Mouse (Mus musculus): ENCODE measurements around the gene Ccr10. TPM values are rescaled to one million over a fixed set of nuclear protein-coding genes. Genes with fewer than 3 reads are reported as not detected.
A peak's percentile ranks its signal among the peaks of the same experiment; 100 is the strongest.
"Not testable (repeated sequence)": the region's sequence is repeated elsewhere in the genome, so short reads cannot be mapped to it uniquely, and the experiment has no call there.

Ccr10 gene
- polyA plus RNA-seq, 1 experiment from 2014 or later: 0.20 TPM

- Histone ChIP-seq H3K36me3 (peaks cover 24% of the 10 kb centered on the region), H3K4me3 (no peak overlapping the region; the same call in 1 of the 2 replicates)
- 32% methylated on average over 14 of the region's 14 CpGs for WGBS
Observed at GRCm38 (mm10) chr11:101166357-101166756, 8.9 kb downstream of the Ccr10 start.

DNA sequence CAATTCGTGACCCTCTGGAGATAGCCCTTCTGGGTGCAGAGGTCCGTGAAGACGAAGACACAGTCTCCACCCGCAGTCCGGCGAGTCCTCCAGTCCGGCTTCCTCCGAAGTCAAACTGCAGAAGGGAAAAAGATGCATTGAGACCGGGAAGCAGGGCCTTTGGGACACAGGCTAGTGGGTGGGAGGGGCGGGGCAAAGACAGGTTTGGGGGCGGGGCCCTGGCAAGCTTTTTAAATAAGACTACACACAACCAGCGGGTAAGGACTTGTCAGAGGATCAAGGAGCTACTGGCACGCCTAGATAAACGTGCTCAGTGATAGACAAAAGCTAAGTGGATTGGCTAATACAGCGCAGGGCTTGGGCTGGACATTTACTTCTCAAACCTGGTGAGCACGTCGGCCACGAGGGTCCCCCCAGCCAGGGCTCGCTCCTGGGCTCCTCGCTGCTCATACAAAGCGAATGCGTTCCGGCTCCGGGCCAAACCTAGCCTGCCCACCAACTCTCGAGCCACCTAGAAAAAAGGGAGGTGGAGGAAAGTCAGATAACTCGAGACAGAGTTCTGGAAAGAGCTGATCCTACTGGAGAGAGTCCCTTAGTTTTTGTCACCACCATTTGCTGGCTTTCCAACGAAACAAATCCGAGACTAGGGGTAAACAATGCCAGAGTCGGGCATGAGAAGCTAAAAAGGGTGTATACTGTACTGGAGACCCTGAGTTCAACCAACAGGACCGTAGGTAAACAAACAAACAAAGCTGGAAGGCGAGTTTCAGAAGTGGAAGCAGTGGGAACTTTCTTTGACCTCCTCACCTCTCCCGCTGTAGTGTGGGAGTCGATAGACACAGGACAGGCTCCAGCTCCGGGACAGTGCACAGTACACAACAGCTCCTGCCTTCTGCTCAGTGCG is 10.3 kb downstream of the Ccr10 start:
- Histone ChIP-seq H3K4me1 (peaks cover 44% of the 10 kb centered on the region), H3K27ac (replicated peaks) (no peak overlapping the region), H3K36me3 (peaks cover 24% of the 10 kb centered on the region), H3K27me3 (ENCODE audit: low read depth, poor library complexity, severe bottlenecking) (peaks cover 94% of the 10 kb centered on the region), H3K4me3 (peak overlapping the region; percentile 50), H3K9me3 (replicated peaks) (no peaks in the 10 kb centered on the region)
- WGBS: 5% methylated on average over 35 of the region's 35 CpGs
- DNase-seq (ENCODE audit: low spot score): peak; percentile 39

More at GRCm38 (mm10) chr11:101166357-101166756, 8.9 kb downstream of the Ccr10 start:
- DNase-seq (ENCODE audit: low spot score): no peak
- H3K27ac ChIP-seq (replicated peaks): no peak overlapping the region
- peaks cover 97% of the 10 kb centered on the region for H3K27me3 ChIP-seq (ENCODE audit: low read depth, poor library complexity, severe bottlenecking)
- peaks cover 56% of the 10 kb centered on the region for H3K4me1 ChIP-seq
- no peaks in the 10 kb centered on the region for H3K9me3 ChIP-seq (replicated peaks)

DNA sequence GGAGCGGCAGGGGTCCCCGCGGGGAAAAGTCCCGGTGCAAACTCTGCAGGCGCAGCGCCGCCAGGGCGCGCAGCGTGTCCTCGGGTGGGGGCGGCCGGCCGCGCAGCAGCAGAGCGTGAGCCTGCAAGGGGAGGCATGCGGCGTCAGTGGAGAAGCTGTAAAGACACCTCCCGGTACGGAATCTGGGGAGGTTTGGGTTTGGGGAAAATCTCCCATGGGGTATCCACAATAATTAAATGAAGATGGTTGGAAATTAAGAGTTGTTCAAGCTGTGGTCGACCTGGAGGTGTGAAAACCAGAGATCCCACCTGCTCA is 10.9 kb downstream of the Ccr10 start:
- 5% methylated on average over 21 of the region's 21 CpGs for WGBS
- H3K27me3 ChIP-seq (ENCODE audit: low read depth, poor library complexity, severe bottlenecking): peaks cover 91% of the 10 kb centered on the region
- H3K4me1 ChIP-seq: peaks cover 38% of the 10 kb centered on the region
- no peak for DNase-seq (ENCODE audit: low spot score)
- H3K36me3 ChIP-seq: peaks cover 24% of the 10 kb centered on the region
- H3K4me3 ChIP-seq: peak overlapping the region; percentile 50
- no peaks in the 10 kb centered on the region for H3K9me3 ChIP-seq (replicated peaks)
- no peak overlapping the region for H3K27ac ChIP-seq (replicated peaks)

GRCm38 (mm10) chr11:101163476-101164350 is 11.5 kb downstream of the Ccr10 start:
- 7% methylated on average over 49 of the region's 49 CpGs for WGBS
- Histone ChIP-seq H3K4me1 (peaks cover 33% of the 10 kb centered on the region), H3K4me3 (peak overlapping the region; percentile 50), H3K36me3 (peaks cover 24% of the 10 kb centered on the region), H3K9me3 (replicated peaks) (no peaks in the 10 kb centered on the region), H3K27ac (replicated peaks) (0 out of 2 replicates have a peak overlapping the region, but pooled peaks have one; percentile 33), H3K27me3 (ENCODE audit: low read depth, poor library complexity, severe bottlenecking) (peaks cover 88% of the 10 kb centered on the region)
- peak; percentile 45 for DNase-seq (ENCODE audit: low spot score)

GRCm38 (mm10) chr11:101162772-101163171 is 12.5 kb downstream of the Ccr10 start:
- peaks cover 23% of the 10 kb centered on the region for H3K36me3 ChIP-seq
- 40% methylated on average over 5 of the region's 5 CpGs for WGBS
- no peak overlapping the region for H3K4me3 ChIP-seq
- H3K9me3 ChIP-seq (replicated peaks): no peaks in the 10 kb centered on the region
- no peak overlapping the region for H3K27ac ChIP-seq (replicated peaks)
- peaks cover 87% of the 10 kb centered on the region for H3K27me3 ChIP-seq (ENCODE audit: low read depth, poor library complexity, severe bottlenecking)
- DNase-seq (ENCODE audit: low spot score): no peak
- peaks cover 31% of the 10 kb centered on the region for H3K4me1 ChIP-seq

DNA sequence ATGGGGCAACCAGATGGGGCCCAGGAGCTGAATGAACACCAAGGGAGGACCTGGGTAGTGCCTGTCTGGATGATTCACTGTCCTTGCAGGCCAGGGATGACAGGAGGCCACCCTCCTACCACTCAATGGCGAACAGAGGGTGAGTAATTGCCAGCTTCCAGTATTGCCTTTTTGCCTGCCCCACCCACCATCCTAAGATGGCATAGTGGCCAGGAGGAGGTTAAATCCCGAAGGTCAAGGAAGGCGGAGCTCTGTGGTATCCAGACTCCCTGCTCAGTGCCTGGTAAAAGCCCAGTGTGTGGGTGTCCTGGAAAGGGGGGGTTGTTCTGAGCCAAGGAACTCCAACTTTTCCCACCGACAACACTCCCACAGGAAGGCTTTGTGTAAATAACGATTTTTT is 12.9 kb downstream of the Ccr10 start:
- Histone ChIP-seq H3K9me3 (replicated peaks) (no peaks in the 10 kb centered on the region), H3K4me1 (peaks cover 31% of the 10 kb centered on the region), H3K27me3 (ENCODE audit: low read depth, poor library complexity, severe bottlenecking) (peaks cover 87% of the 10 kb centered on the region), H3K4me3 (no peak overlapping the region), H3K36me3 (peaks cover 18% of the 10 kb centered on the region), H3K27ac (replicated peaks) (no peak overlapping the region)
- no peak for DNase-seq (ENCODE audit: low spot score)
- 61% methylated on average over 5 of the region's 5 CpGs for WGBS

GRCm38 (mm10) chr11:101161551-101161950 is 13.7 kb downstream of the Ccr10 start:
- Histone ChIP-seq H3K4me1 (peaks cover 31% of the 10 kb centered on the region), H3K27me3 (ENCODE audit: low read depth, poor library complexity, severe bottlenecking) (peaks cover 86% of the 10 kb centered on the region), H3K4me3 (no peak overlapping the region), H3K9me3 (replicated peaks) (no peaks in the 10 kb centered on the region), H3K36me3 (peaks cover 13% of the 10 kb centered on the region; the same call in 1 of the 2 replicates), H3K27ac (replicated peaks) (no peak overlapping the region)
- DNase-seq (ENCODE audit: low spot score): no peak
- 86% methylated on average over 15 of the region's 15 CpGs for WGBS

- H3K4me3 ChIP-seq; H3K36me3 ChIP-seq; H3K27ac ChIP-seq (replicated peaks); DNase-seq (ENCODE audit: low spot score); H3K9me3 ChIP-seq (replicated peaks): not testable (repeated sequence)
- Histone ChIP-seq H3K27me3 (ENCODE audit: low read depth, poor library complexity, severe bottlenecking) (peaks cover 86% of the 10 kb centered on the region), H3K4me1 (peaks cover 36% of the 10 kb centered on the region)
- 75% methylated on average over 8 of the region's 8 CpGs for WGBS
Observed at GRCm38 (mm10) chr11:101160981-101161505, 14.2 kb downstream of the Ccr10 start.

DNA sequence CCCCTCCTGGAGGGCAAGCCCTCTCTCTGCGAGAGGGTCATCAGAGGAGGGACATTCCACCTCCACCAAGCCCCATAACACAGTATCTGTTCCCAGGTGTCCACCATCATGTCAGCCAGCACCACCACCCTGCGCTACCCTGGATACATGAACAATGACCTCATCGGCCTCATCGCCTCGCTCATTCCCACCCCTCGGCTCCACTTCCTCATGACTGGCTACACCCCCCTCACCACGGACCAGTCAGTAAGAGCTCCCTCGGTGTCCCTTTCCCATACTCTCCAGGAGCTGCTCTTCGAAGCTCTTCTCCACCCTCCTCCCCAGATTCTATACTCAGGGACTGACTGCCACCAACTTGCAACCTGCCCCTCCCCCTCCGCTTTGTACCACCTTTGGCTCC is 15.1 kb downstream of the Ccr10 start:
- H3K27me3 ChIP-seq (ENCODE audit: low read depth, poor library complexity, severe bottlenecking): peaks cover 86% of the 10 kb centered on the region
- 80% methylated on average over 8 of the region's 10 CpGs for WGBS
- H3K9me3 ChIP-seq (replicated peaks): not testable (repeated sequence)

DNA sequence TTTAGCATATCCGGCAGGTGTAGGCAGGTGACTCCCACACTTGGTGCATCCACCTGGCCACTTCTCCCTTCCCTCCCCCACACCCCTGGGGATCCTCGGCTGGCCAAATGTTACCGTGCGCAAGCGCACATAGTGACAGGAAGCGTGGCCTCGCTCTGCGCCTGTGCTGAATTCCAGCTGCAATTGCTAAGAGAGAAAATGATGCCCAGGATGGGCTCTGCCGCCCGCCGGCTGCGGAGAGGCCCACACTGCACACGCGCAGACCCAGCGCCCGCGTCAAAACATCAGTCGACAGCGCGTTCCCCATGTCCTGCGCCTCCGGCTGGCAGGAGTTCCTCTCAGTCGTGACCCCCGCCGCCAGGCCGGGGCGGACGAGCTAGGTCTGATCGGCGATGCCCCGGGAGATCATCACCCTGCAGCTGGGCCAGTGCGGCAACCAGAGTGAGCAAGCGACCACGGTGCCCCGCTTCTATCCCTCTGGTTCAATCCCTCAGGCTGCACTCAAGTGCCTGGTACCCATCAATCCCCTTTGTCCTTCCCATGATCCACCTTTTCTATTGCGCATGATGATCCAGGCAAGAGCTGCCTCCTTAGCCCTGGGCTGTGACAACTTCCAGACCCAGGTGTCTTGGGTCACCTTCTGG is 19.4 kb downstream of the Ccr10 start, which contains the start of gene Tubg2:
Tubg2 (plus strand) TSS at position 180 of the 644 bp plus-strand sequence.
- DNase-seq (ENCODE audit: low spot score): peak; percentile 60
- WGBS: 2% methylated on average over 36 of the region's 36 CpGs

More for the DNA sequence above, 15.1 kb downstream of the Ccr10 start:
- DNase-seq (ENCODE audit: low spot score); H3K4me3 ChIP-seq; H3K36me3 ChIP-seq; H3K27ac ChIP-seq (replicated peaks): not testable (repeated sequence)
- H3K4me1 ChIP-seq: peaks cover 39% of the 10 kb centered on the region

DNA sequence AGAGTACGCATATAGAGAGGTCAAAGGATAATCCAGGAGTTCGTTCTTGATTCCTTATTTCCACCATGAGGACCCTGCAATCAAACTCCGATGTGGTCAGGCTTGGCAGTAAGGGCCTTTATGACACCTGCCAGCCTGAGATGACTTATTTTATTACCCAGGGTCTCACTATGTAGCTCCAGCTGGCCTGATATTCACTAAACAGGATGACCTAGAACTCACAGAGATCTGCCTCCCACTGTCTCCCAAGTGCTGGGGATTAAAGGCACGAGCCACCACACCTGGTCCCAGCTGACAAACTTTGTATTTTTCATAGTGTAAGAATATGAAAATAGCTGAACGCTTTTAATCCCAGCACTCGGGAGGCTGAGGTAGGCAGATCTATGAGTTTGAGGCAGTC is 20.1 kb downstream of the Ccr10 start:
- no peak for DNase-seq (ENCODE audit: low spot score)
- H3K9me3 ChIP-seq (replicated peaks): no peaks in the 10 kb centered on the region
- peaks cover 14% of the 10 kb centered on the region for H3K4me1 ChIP-seq
- 68% methylated on average over 6 of the region's 6 CpGs for WGBS
- H3K36me3 ChIP-seq: no peaks in the 10 kb centered on the region
- no peak overlapping the region for H3K27ac ChIP-seq (replicated peaks)
- H3K4me3 ChIP-seq: peak overlapping the region; percentile 56
- H3K27me3 ChIP-seq (ENCODE audit: low read depth, poor library complexity, severe bottlenecking): peaks cover 48% of the 10 kb centered on the region

More for the DNA sequence above, 19.4 kb downstream of the Ccr10 start, which contains the start of gene Tubg2:
- Histone ChIP-seq H3K27ac (replicated peaks) (peak within 1 kb of the TSS; percentile 68), H3K27me3 (ENCODE audit: low read depth, poor library complexity, severe bottlenecking) (peaks cover 50% of the 10 kb centered on the region), H3K9me3 (replicated peaks) (no peaks in the 10 kb centered on the region), H3K4me1 (peaks cover 14% of the 10 kb centered on the region), H3K36me3 (no peaks in the 10 kb centered on the region), H3K4me3 (peak within 1 kb of the TSS; percentile 56)

- Histone ChIP-seq H3K27ac (replicated peaks) (no peak overlapping the region), H3K27me3 (ENCODE audit: low read depth, poor library complexity, severe bottlenecking) (peaks cover 44% of the 10 kb centered on the region), H3K4me1 (peaks cover 14% of the 10 kb centered on the region), H3K9me3 (replicated peaks) (no peaks in the 10 kb centered on the region), H3K36me3 (no peaks in the 10 kb centered on the region), H3K4me3 (no peak overlapping the region)
- no peak for DNase-seq (ENCODE audit: low spot score)
Observed at GRCm38 (mm10) chr11:101154648-101155047, 20.6 kb downstream of the Ccr10 start.
